Mouse (Mus musculus): Measurements from ENCODE around the gene Btbd2. TPM values are rescaled to one million over a fixed set of nuclear protein-coding genes. Genes with fewer than 3 reads are reported as not detected.

The Btbd2 gene
- total RNA-seq, 2 experiments from 2014 or later, result 40.6 to 41.9 TPM

DNA sequence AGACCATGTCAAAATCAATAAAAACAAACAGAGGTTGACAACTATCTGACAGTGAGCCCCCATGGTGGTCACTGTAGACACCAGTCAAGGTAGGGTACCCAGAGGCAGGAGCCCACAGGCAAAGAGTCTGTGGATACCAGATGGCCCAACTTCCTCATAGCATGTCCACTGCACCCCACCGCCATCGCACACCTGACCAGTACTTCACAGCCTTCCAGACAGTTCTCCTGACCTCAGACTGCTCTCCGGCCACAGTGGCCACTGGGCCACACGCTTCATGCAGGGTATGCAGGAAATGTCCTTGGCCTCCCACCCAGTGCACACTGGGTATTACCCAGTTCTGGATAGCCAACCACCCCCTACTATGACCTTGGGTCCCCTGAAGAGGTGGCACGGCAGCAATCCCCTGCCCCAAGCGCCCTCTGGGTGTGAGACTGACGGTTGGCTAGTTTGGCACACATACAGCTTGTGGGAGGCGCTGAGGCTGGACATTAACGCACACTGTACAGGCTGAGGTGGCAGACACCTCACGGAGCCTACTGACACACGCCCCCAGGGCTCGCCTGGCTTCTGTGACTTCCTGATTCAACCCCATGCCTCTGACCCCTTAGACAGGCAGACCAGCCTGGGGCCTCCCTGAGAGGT lies 36.7 kb upstream of the Btbd2 start:
- intact Hi-C loops (cut with DNase I), result loop anchor here (10.0 kb wide), 1 partner anchor 259 kb away; the partner anchor contains the start of gene Tcf3
- DNase-seq, result no peak

GRCm38 (mm10) chr10:80692249-80693165 lies 35.6 kb upstream of the Btbd2 start:
- intact Hi-C loops (cut with DNase I), result loop anchor here (10.0 kb wide), 1 partner anchor 258 kb away; the partner anchor contains the start of gene Tcf3
- no peak for DNase-seq

- DNase-seq, result peak; percentile 71 to 80
- intact Hi-C loops (cut with DNase I), result loop anchor here (1.0 kb wide), 1 partner anchor 122 kb away; no protein-coding TSS in a partner anchor
Measured at GRCm38 (mm10) chr10:80687850-80688249, 31.0 kb upstream of the Btbd2 start.

DNA sequence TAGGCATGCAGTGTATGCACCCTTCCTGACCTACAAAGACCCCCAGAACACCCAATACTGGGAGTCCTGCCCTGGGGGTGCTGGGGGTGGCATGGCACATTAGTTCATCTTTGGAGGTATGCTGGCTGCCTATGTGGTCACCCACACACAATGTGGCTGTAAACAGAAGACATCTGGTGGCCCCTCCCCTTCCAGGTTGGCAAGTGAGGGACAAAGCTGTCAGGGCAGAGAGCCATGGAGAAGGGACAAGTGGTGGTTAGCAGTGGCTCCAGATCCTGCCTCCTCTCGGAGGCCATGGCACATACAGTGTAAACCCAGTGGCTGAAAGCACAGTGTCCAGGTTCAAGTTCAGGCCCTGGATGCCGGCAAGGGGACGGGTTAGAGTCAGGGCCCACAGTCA lies 29.7 kb upstream of the Btbd2 start:
- intact Hi-C loops (cut with DNase I), result no loop called here
- no peak for DNase-seq

- intact Hi-C loops (cut with DNase I), result loop anchor here (1.0 to 2.0 kb wide), 2 partner anchors 26 to 74 kb away; no protein-coding TSS in a partner anchor
- DNase-seq, result no peak
Measured at GRCm38 (mm10) chr10:80684984-80685383, 28.1 kb upstream of the Btbd2 start.

- intact Hi-C loops (cut with DNase I), result loop anchor here (2.0 kb wide), 1 partner anchor 73 kb away; no protein-coding TSS in a partner anchor
- peak; percentile 65 to 80 for DNase-seq
Measured at GRCm38 (mm10) chr10:80684214-80684613, 27.3 kb upstream of the Btbd2 start.

DNA sequence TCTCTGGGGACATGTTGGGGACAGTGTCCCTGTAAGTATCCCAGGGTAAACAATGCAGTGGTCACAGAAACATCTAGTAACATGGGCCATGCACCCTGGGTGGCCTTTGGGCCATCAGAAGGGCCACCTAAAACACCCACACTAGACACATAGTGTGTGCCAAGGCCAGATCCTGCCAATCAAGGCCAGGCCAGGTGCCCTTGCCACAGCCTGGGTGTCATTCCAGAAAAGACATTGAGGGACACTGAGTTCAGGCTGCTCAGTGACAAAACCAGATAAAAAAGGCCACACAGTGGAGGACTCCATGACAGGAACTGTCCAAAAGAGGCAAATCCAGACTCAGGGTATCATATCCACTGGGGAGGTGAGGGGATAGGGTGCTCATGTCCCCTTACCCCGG lies 26.8 kb upstream of the Btbd2 start:
- intact Hi-C loops (cut with DNase I), result loop anchor here (2.0 kb wide), 1 partner anchor 73 kb away; no protein-coding TSS in a partner anchor
- no peak for DNase-seq

DNA sequence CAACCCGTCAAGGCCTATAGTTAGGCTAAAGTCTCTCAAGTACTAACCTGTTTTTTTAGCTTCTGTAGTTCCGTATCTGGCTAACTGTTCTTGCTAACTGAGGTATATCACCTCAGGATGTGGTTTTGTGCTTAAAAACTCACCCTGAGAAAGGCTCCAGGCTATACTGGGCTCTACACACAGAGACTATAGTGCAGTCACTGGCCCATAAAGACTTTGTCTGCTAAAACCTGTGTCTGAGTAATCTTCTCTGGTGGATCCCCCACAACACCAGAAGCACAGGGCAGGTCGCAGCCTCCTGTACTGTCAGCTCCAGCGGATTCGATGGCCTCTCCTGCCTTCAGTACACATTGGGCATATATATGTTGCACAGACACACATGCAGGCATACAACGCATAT lies 25.1 kb upstream of the Btbd2 start:
- no peak for DNase-seq
- intact Hi-C loops (cut with DNase I), result no loop called here

DNA sequence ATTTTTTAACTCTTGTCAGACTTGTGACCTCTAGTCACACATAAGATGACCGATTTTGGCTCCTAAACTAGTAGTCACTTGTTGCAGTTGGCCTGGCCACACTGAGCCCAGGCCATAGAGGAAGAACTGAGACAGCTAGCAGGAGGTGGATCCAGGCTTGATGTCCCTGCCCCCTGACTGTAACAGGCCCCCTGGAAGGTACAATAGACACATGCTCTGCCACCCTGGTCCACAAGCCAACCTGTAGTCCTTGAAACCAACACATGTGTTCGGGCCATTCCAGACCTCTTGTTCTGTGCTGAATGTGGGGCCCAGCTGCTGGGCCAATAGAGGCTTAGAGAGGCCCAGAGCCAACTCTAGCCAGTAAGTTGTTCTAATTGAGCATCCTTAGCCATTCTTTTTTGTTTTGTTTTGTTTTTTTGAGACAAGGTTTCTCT lies 23.4 kb upstream of the Btbd2 start:
- intact Hi-C loops (cut with DNase I), result no loop called here

DNA sequence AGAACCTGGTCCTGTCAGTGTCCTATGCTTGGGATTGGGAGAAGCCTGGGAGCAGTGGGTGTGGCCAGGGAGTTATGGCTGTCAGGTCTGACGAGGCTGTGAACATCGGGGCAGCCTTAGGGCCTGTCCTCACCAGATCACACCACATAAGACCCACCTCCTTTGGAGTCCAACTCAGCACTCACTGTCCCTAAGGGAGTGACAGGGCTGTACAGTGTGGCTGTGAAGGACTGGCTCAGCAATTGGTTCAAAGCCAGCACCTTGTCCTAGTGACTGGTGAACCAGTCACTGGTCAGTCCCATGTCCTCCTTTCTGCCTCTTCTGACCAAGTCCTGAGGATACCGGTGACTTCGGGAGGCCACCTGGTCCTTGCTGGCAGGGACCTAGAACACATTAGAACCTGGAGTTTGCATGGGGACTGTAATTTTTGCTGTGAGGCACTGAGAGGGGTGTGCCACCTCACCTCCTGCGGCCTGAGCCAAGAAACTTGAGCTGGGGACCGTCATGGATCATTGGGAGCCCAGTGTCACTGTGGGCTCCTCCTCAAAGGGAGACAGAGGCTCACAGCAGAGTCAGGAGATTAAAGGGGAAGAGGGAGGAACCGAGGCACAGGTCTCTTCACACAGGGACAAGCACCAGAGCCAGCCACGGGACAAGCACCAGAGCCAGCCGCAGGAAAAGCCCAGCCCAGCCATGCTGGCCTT lies 22.8 kb upstream of the Btbd2 start:
- DNase-seq, result no peak
- intact Hi-C loops (cut with DNase I), result no loop called here

More for the DNA sequence above, 23.4 kb upstream of the Btbd2 start:
- DNase-seq, result no peak

DNA sequence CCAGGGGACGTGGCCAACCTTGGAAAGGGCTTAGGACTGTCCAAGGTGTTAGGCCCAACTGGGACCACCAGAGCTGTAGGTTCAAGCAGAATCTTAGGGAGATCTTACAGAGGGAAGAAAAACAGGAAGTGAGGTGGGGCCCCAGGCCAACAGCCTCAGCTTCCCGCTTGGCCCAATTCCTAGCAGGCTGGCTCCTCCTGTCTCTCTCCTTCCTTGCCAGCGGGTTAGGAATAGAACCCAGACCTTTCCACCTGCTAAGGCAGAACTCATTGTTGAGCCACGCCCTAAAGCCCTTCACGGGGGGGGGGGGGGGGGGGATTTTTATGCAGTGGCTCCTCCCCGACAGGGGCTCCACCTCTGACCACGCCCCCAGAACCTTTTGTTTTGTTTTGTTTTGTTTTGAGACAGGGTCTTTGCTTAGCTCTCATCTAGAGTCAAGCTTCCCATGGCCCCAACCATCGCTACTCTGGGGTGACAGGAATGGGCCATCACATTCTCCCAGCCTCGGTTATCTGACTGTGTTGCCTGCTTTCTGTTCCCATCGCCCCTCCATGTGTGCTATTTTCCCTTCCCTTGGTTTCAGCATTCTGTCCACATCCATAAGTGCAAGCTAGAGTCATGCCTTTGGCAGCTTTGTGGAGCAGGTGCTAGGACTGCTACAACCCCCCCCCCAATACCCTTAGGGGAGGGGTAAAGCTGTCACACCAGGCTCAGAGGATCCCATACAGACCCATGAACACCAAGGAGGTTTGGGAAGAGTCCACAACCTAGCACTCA lies 21.9 kb upstream of the Btbd2 start:
- DNase-seq, result peak; percentile 59 to 66
- intact Hi-C loops (cut with DNase I), result no loop called here

DNA sequence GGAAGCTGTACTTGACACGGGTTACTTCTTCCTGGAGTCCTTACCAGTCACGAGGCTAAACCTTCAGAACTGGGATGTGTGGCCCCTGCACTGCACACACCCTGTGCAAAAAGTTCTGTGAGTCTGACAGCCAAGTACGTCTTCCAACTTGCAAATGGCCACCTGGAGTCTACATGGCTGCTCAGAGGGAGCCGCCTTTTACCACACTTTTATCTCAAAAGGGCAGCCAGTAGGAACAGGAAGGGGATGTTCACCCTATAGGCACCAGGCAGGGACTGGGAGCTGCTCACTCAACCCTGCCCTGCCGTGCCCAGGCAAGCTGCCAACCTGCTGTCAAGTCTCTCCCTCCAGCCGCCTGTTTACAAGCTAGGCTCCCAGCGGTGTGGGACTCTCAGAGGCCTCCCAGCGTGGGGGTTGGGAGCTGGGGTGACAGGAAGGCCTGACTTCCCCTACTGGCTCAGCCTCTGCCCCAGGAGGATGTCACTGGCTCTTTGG lies 21.1 kb upstream of the Btbd2 start, which contains the start of gene Mknk2:
Mknk2 (minus strand) TSS at position 171 of the 495 bp plus-strand sequence.
- DNase-seq, result peak; percentile 95 to 96

GRCm38 (mm10) chr10:80677128-80677875 lies 20.4 kb upstream of the Btbd2 start:
- intact Hi-C loops (cut with DNase I), result no loop called here
- no peak for DNase-seq

More for the DNA sequence above, 21.1 kb upstream of the Btbd2 start, which contains the start of gene Mknk2:
- intact Hi-C loops (cut with DNase I), result no loop called here

DNA sequence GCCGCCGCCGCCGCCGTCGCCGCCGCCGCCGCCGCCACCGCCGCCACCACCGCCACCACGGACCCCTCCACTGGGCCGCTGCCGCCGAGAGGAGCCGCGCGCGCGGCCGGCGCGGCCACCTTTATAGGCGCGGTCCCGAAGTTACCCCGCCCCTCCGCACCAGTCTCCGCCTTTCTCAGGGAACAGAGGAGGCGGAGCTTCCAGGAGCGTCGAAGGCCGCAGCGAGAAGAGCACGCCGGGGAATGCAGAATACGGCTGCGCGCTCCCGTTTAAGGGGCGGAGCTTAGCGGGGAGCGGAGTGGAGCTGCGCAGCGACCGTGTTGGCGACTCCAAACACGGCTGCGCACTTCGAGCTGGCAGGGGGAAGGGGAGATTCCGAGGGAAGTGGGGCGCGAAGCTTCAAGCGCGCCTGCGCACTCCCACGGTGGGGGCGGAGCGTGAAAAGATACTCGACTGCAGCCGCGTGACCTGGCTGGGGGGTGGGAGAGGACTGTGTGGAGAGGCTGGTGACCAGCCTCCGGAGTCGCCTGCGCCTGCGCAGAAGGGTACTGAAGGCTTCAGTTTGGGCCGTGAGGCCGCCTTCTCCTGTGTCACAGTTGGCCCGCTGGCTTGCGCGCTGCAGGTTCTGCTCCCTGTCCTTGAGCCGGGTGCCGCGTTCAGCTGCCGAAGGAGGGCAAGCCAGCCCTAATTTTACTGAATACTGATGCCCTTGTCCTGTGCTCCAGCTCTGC lies 19.5 kb upstream of the Btbd2 start:
- peak; percentile 99 to 100 for DNase-seq
- intact Hi-C loops (cut with DNase I), result no loop called here

GRCm38 (mm10) chr10:80675405-80676197 lies 18.7 kb upstream of the Btbd2 start:
- no peak for DNase-seq
- intact Hi-C loops (cut with DNase I), result loop anchor here (2.0 kb wide), 1 partner anchor 15 kb away; no protein-coding TSS in a partner anchor

GRCm38 (mm10) chr10:80674851-80675404 lies 18.1 kb upstream of the Btbd2 start:
- intact Hi-C loops (cut with DNase I), result loop anchor here (2.0 kb wide), 1 partner anchor 14 kb away; no protein-coding TSS in a partner anchor
- no peak for DNase-seq

Data from heart, postnatal 14 days (tissue).